Mouse (Mus musculus) olfactory bulb, adult 2 months (tissue): ENCODE measurements around the gene Hpd.

Source experiments
- CTCF ChIP-seq: fragments of 200-500 bp; IDR thresholded peaks from 2 replicates; pipeline ENCODE4 v1.5.1; 2012; ENCODE audit warnings: low read depth, mild to moderate bottlenecking, low read length, moderate library complexity; ENCODE audit not compliant: insufficient read depth
- POLR2A ChIP-seq: fragments of 200-500 bp; IDR thresholded peaks from 2 replicates; pipeline ENCODE4 v1.6.1; 2012; ENCODE audit warnings: mild to moderate bottlenecking, low read depth, low read length, moderate library complexity; ENCODE audit not compliant: insufficient read depth

DNA sequence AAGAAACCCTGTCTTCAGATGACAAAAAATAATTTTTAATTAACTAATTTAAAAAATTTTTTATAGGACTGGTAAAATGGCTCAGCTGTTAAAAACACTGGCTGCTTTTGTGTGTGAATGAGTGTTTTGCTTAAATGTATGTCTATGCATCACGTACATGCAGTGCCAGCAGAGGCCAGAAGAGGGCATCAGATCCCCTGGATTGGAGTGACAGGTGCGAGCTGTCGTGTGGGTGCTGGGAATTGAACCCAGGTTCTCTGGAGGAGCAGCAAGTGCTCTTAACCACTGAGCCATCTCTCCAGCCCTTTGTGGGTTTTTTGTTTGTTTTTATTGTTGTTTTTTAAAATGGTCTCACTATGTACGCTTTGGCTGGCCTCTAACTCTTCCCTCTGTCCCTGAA is 60.3 kb downstream of the Hpd start:
- TF ChIP-seq CTCF (no peak), POLR2A (no peak)
